Mouse (Mus musculus) CH12.LX (cell line): ENCODE data around the gene Kif24. TPM values are rescaled to one million over a fixed set of nuclear protein-coding genes. Genes with fewer than 3 reads are reported as not detected.

Source experiments
- DNase-seq: peaks from one replicate; pipeline ENCODE4 v3.0.0-alpha.2; 2013; ENCODE audit errors: extremely low read depth
- H3K27ac ChIP-seq: 2 replicates; pipeline ENCODE4 v1.5.1; 2012; ENCODE audit warnings: low read depth, mild to moderate bottlenecking, control low read depth, moderate library complexity; ENCODE audit not compliant: insufficient read depth
- H3K27me3 ChIP-seq: replicated peaks from 2 replicates; pipeline ENCODE3; 2012; ENCODE audit warnings: inconsistent platforms
- H3K36me3 ChIP-seq, 2 experiments: replicated peaks in 1 of 2; 2 replicates each; pipeline versions ENCODE3 to v1.6.1; 2012; ENCODE audit warnings: inconsistent platforms in 1 of 2, low read length in 1 of 2, mild to moderate bottlenecking in 1 of 2, mixed read lengths in 1 of 2, moderate library complexity in 1 of 2; ENCODE audit not compliant: control insufficient read depth in 1 of 2, insufficient read depth in 1 of 2
- H3K4me1 ChIP-seq, 2 experiments: 2 replicates each; pipeline ENCODE4 v1.6.1; 2012; ENCODE audit warnings: inconsistent platforms in 1 of 2, moderate library complexity in 1 of 2; ENCODE audit not compliant: insufficient read depth in 2 of 2, control insufficient read depth in 1 of 2
- H3K4me2 ChIP-seq: 2 replicates; pipeline ENCODE4 v1.6.1; 2012; ENCODE audit warnings: low read depth, mild to moderate bottlenecking, control low read depth; ENCODE audit not compliant: poor library complexity, insufficient read depth, severe bottlenecking
- H3K4me3 ChIP-seq, 3 experiments: fragments of 150-350 bp in 1 of 3; sonication (generic) in 1 of 3; replicated peaks in 1 of 3; 2 replicates each; pipeline versions ENCODE3 to v1.5.1; 2011 to 2012; ENCODE audit warnings: low read depth in 2 of 3, low read length in 2 of 3, mild to moderate bottlenecking in 2 of 3, moderate library complexity in 2 of 3, control low read depth in 1 of 3, improper control_type of control experiment in 1 of 3, inconsistent platforms in 1 of 3, mixed read lengths in 1 of 3; ENCODE audit not compliant: poor library complexity in 1 of 3
- H3K79me2 ChIP-seq: replicated peaks from 2 replicates; pipeline ENCODE4 v1.6.1; 2012; ENCODE audit warnings: mild to moderate bottlenecking, moderate library complexity; ENCODE audit not compliant: control insufficient read depth, poor library complexity, insufficient read depth, severe bottlenecking; ENCODE audit errors: extremely low read depth
- H3K9ac ChIP-seq: 2 replicates; pipeline ENCODE4 v1.6.1; 2012; ENCODE audit warnings: low read depth, mild to moderate bottlenecking, control low read depth, moderate library complexity; ENCODE audit not compliant: insufficient read depth
- H3K9me3 ChIP-seq: replicated peaks from 2 replicates; pipeline ENCODE3; 2012; ENCODE audit warnings: low read length, inconsistent platforms, mixed read lengths
- BHLHE40 ChIP-seq: IDR thresholded peaks from 2 replicates; pipeline ENCODE4 v1.6.1; 2011; ENCODE audit warnings: mild to moderate bottlenecking, low read depth, low read length, improper control_type of control experiment
- CHD1 ChIP-seq: IDR thresholded peaks from 2 replicates; pipeline ENCODE4 v1.6.1; 2012; ENCODE audit warnings: low read depth, low read length, improper control_type of control experiment, inconsistent platforms
- CTCF ChIP-seq, 2 experiments: IDR thresholded peaks in 1 of 2; conservative IDR thresholded peaks in 1 of 2; 2 replicates each; pipeline ENCODE4 v1.5.1; 2011 to 2012; ENCODE audit warnings: low read depth in 2 of 2, low read length in 2 of 2, improper control_type of control experiment in 1 of 2, inconsistent platforms in 1 of 2, mild to moderate bottlenecking in 1 of 2, moderate library complexity in 1 of 2
- ELF1 ChIP-seq: IDR thresholded peaks from 2 replicates; pipeline ENCODE4 v1.6.1; 2014; ENCODE audit warnings: low read depth, mild to moderate bottlenecking, inconsistent platforms, low read length, improper control_type of control experiment
- EP300 ChIP-seq: IDR thresholded peaks from 2 replicates; pipeline ENCODE4 v1.6.1; 2011; ENCODE audit warnings: low read length, improper control_type of control experiment
- GABPA ChIP-seq: IDR thresholded peaks from 2 replicates; pipeline ENCODE4 v1.6.1; 2012; ENCODE audit warnings: low read depth, low read length, improper control_type of control experiment, inconsistent platforms; ENCODE audit not compliant: insufficient replicate concordance
- HCFC1 ChIP-seq: IDR thresholded peaks from 2 replicates; pipeline ENCODE4 v1.6.1; 2012; ENCODE audit warnings: low read depth, mild to moderate bottlenecking, inconsistent platforms, low read length, improper control_type of control experiment
- IRF4 ChIP-seq: IDR thresholded peaks from 2 replicates; pipeline ENCODE4 v1.6.1; 2014; ENCODE audit warnings: low read depth, mild to moderate bottlenecking, inconsistent platforms, low read length, improper control_type of control experiment
- JUN ChIP-seq: IDR thresholded peaks from 2 replicates; pipeline ENCODE4 v1.6.1; 2011; ENCODE audit warnings: low read depth, mild to moderate bottlenecking, low read length, improper control_type of control experiment, moderate library complexity; ENCODE audit not compliant: insufficient read depth
- JUND ChIP-seq: conservative IDR thresholded peaks from 2 replicates; pipeline ENCODE4 v1.6.1; 2011; ENCODE audit warnings: low read depth, low read length, improper control_type of control experiment
- KAT2A ChIP-seq: IDR thresholded peaks from 2 replicates; pipeline ENCODE4 v1.6.1; 2012; ENCODE audit warnings: low read length, improper control_type of control experiment, inconsistent platforms; ENCODE audit not compliant: insufficient replicate concordance
- MAFK ChIP-seq: IDR thresholded peaks from 2 replicates; pipeline ENCODE4 v1.6.1; 2011; ENCODE audit warnings: low read length, improper control_type of control experiment; ENCODE audit not compliant: insufficient replicate concordance
- MAX ChIP-seq: IDR thresholded peaks from 2 replicates; pipeline ENCODE4 v1.6.1; 2011; ENCODE audit warnings: low read length, improper control_type of control experiment
- MAZ ChIP-seq: IDR thresholded peaks from 2 replicates; pipeline ENCODE4 v1.6.1; 2012; ENCODE audit warnings: low read depth, mild to moderate bottlenecking, inconsistent platforms, low read length, improper control_type of control experiment, moderate library complexity
- MEF2A ChIP-seq: IDR thresholded peaks from 2 replicates; pipeline ENCODE4 v1.6.1; 2014; ENCODE audit warnings: low read depth, mild to moderate bottlenecking, inconsistent platforms, low read length, improper control_type of control experiment, borderline replicate concordance
- MXI1 ChIP-seq: IDR thresholded peaks from 2 replicates; pipeline ENCODE4 v1.6.1; 2011; ENCODE audit warnings: mild to moderate bottlenecking, low read depth, low read length, improper control_type of control experiment
- MYC ChIP-seq: IDR thresholded peaks from 2 replicates; pipeline ENCODE4 v1.6.1; 2011; ENCODE audit warnings: low read depth, mild to moderate bottlenecking, improper control_type of control experiment, low read length
- NELFE ChIP-seq: IDR thresholded peaks from 2 replicates; pipeline ENCODE4 v1.6.1; 2011; ENCODE audit warnings: low read depth, low read length, improper control_type of control experiment
- NRF1 ChIP-seq: IDR thresholded peaks from 2 replicates; pipeline ENCODE4 v1.6.1; 2014; ENCODE audit warnings: low read depth, mild to moderate bottlenecking, inconsistent platforms, low read length, improper control_type of control experiment, moderate library complexity
- PAX5 ChIP-seq: IDR thresholded peaks from 2 replicates; pipeline ENCODE4 v1.6.1; 2012; ENCODE audit warnings: low read length, inconsistent platforms, mixed read lengths
- POLR2A ChIP-seq: IDR thresholded peaks from 2 replicates; pipeline ENCODE4 v1.6.1; 2011; ENCODE audit warnings: low read depth, mild to moderate bottlenecking, improper control_type of control experiment, low read length
- POLR2AphosphoS2 ChIP-seq: IDR thresholded peaks from 2 replicates; pipeline ENCODE4 v1.6.1; 2011; ENCODE audit warnings: low read depth, low read length, improper control_type of control experiment
- RCOR1 ChIP-seq: conservative IDR thresholded peaks from 2 replicates; pipeline ENCODE4 v1.6.1; 2012; ENCODE audit warnings: low read depth, mild to moderate bottlenecking, inconsistent platforms, low read length, improper control_type of control experiment
- SIN3A ChIP-seq: IDR thresholded peaks from 2 replicates; pipeline ENCODE4 v1.6.1; 2012; ENCODE audit warnings: low read length, improper control_type of control experiment, inconsistent platforms
- TBP ChIP-seq: conservative IDR thresholded peaks from 2 replicates; pipeline ENCODE4 v1.6.1; 2011; ENCODE audit warnings: low read depth, low read length, improper control_type of control experiment
- TCF12 ChIP-seq: IDR thresholded peaks from 2 replicates; pipeline ENCODE4 v1.6.1; 2014; ENCODE audit warnings: low read depth, mild to moderate bottlenecking, inconsistent platforms, low read length, improper control_type of control experiment
- UBTF ChIP-seq: IDR thresholded peaks from 2 replicates; pipeline ENCODE4 v1.6.1; 2012; ENCODE audit warnings: low read depth, mild to moderate bottlenecking, inconsistent platforms, low read length, improper control_type of control experiment, moderate library complexity
- USF2 ChIP-seq: conservative IDR thresholded peaks from 2 replicates; pipeline ENCODE4 v1.6.1; 2011; ENCODE audit warnings: low read depth, low read length, improper control_type of control experiment
- ZC3H11A ChIP-seq: IDR thresholded peaks from 2 replicates; pipeline ENCODE4 v1.6.1; 2012; ENCODE audit warnings: low read depth, mild to moderate bottlenecking, inconsistent platforms, low read length, improper control_type of control experiment
- ZMIZ1 ChIP-seq: IDR thresholded peaks from 2 replicates; pipeline ENCODE4 v1.6.1; 2012; ENCODE audit warnings: low read depth, mild to moderate bottlenecking, inconsistent platforms, low read length, improper control_type of control experiment
- ZNF384 ChIP-seq: IDR thresholded peaks from 2 replicates; pipeline ENCODE4 v1.6.1; 2012; ENCODE audit warnings: low read depth, low read length, improper control_type of control experiment, inconsistent platforms
- dilution Hi-C: fragments of 300-500 bp; cut with MboI; formaldehyde crosslinking; loops from 2 replicates; pipeline ENCODE4 v1.14.3; 2020; ENCODE audit warnings: low sequenced_read_pairs; ENCODE audit not compliant: extremely low pct_unique_long_range_greater_than_20kb, extremely low pct_ligation_motif_present
- in situ Hi-C: fragments of 300-500 bp; cut with MboI; formaldehyde crosslinking; loops from 3 replicates; pipeline ENCODE4 v1.14.3; 2019; ENCODE audit warnings: low sequenced_read_pairs, low pct_ligation_motif_present, low pct_unique_long_range_greater_than_20kb, mixed read lengths
- polyA plus RNA-seq: library from polyadenylated mRNA; unstranded; fragments of >175 nt; gene quantifications from 2 replicates; pipeline ENCODE4 v1.2.1, GENCODE M21; 2012; ENCODE audit warnings: low read depth; ENCODE audit not compliant: insufficient read length
- total RNA-seq, 2 experiments: library from RNA; depleted of rRNA; stranded (reverse); fragments of 300-350 nt in 1 of 2; fragments of >200 nt in 1 of 2; gene quantifications; 2 replicates each; pipeline ENCODE4 v1.2.3; 2012 to 2014

Kif24 gene
- total and polyA plus RNA-seq, 3 experiments = 6.4 to 8.6 (median 8.4) TPM

- dilution Hi-C loops = no loop called here
- Histone ChIP-seq H3K4me2 (peak overlapping the region; percentile 64; the same call in 1 of the 2 replicates), H3K79me2 (peaks cover 24% of the 10 kb centered on the region), H3K4me3 (peak overlapping the region; percentile 76 to 86 (median 82)), H3K27ac (peak overlapping the region; percentile 34; the same call in 1 of the 2 replicates), H3K36me3 (peaks cover 0 to 11% of the 10 kb centered on the region in 2 experiments), H3K9me3 (no peaks in the 10 kb centered on the region), H3K9ac (peak overlapping the region; percentile 73), H3K4me1 (peaks cover 0 to 24% of the 10 kb centered on the region in 2 experiments; a peak in 2 of 4 replicates), H3K27me3 (no peaks in the 10 kb centered on the region)
- TF ChIP-seq ZNF384 = no peak
- no peak for TF ChIP-seq ZC3H11A
- TF ChIP-seq RCOR1 = no peak
- TF ChIP-seq BHLHE40 = no peak
- no peak for TF ChIP-seq CTCF (conservative IDR thresholded peaks at IDR 0.05 in 1 of 2, IDR thresholded peaks at IDR 0.05 in 1 of 2; ENCODE audit: low read depth in 2 of 2, low read length in 2 of 2)
- TF ChIP-seq USF2 = no peak
- TF ChIP-seq PAX5 = no peak
- TF ChIP-seq POLR2AphosphoS2 = no peak
- no peak for TF ChIP-seq MYC
- TF ChIP-seq JUN = no peak
- TF ChIP-seq ZMIZ1 = no peak
- TF ChIP-seq GABPA = no peak
- TF ChIP-seq MXI1 = no peak
- no peak for TF ChIP-seq KAT2A
- TF ChIP-seq TCF12 = no peak
- no peak for TF ChIP-seq ELF1
- no peak for TF ChIP-seq JUND
- no peak for TF ChIP-seq MAFK
- DNase-seq = no peak
- in situ Hi-C loops = no loop called here
Observed at GRCm38 (mm10) chr4:41349199-41349591, 115.5 kb downstream of the Kif24 start.

DNA sequence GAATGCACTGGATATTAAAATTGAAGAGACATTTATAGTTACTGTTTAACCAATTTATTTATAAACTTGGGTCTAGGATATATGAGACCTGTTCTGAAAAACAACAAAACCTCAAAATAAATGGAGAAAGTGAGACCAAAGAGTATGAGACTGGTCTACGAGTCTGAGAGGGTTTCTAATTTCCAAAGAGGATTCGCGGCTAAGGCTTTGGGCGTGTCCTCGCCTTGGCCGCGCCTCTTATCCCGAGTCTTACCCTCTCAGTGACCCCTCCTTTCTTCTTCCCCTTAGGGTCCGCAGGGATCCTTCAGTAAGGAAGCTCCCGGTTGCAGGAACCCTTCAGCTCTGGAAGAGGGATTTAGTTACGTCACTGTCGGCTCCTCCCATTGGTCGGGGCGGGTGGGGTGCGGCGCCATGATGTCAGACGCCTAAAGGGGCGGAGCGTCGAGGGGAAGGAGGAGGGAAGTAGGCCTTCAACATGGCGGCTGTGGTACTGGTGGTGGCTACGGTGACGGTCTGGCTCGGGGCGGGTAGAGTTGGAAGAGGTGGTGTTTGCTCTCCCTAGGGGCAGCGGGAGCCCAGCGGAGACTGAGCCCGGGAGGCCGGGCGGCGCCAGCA, 116.0 kb downstream of the Kif24 start, which contains the start of gene Ubap1:
TSS of gene Ubap1 (plus strand) at position 413 of the 615 bp plus-strand sequence.
- H3K9ac ChIP-seq = peak within 1 kb of the TSS; percentile 73
- peak within 1 kb of the TSS; percentile 34; the same call in 1 of the 2 replicates for H3K27ac ChIP-seq
- peaks cover 0 to 9% of the 10 kb centered on the region in 2 experiments for H3K36me3 ChIP-seq
- dilution Hi-C loops = no loop called here
- H3K79me2 ChIP-seq = peaks cover 20% of the 10 kb centered on the region
- in situ Hi-C loops = no loop called here
- no peaks in the 10 kb centered on the region for H3K27me3 ChIP-seq
- peak within 1 kb of the TSS; percentile 76 to 86 (median 82) for H3K4me3 ChIP-seq
- H3K4me1 ChIP-seq = peaks cover 0 to 24% of the 10 kb centered on the region in 2 experiments; a peak in 2 of 4 replicates
- H3K9me3 ChIP-seq = no peaks in the 10 kb centered on the region
- H3K4me2 ChIP-seq = peak within 1 kb of the TSS; percentile 100
- DNase-seq = peak; percentile 93
- TF ChIP-seq EP300 (no peak), TCF12 (peak; percentile 81), HCFC1 (peak; percentile 64), NELFE (peak; percentile 79), IRF4 (peak; percentile 51; the same call in 1 of the 2 replicates), POLR2A (peak; percentile 86), SIN3A (peak; percentile 52), USF2 (no peak), MAX (no peak), ELF1 (peak; percentile 70), MXI1 (no peak), KAT2A (0 out of 2 replicates have a peak, but pooled peaks have one; percentile 45), TBP (0 out of 2 replicates have a peak, but pooled peaks have one; percentile 35), CHD1 (no peak), NRF1 (peak; percentile 53; the same call in 1 of the 2 replicates), ZMIZ1 (peak; percentile 86), UBTF (no peak; the same call in 1 of the 2 replicates), MEF2A (peak; percentile 64), MAZ (peak; percentile 66), POLR2AphosphoS2 (peak; percentile 59; the same call in 1 of the 2 replicates)
